Mouse (Mus musculus): ENCODE measurements at regions not wholly inside any gene's neighbourhood (a gene's known extent, or its start where the extent isn't known, plus 50 kb on each side); places are given as distances from the start of the nearest gene placed in this dataset.

GRCm38 (mm10) chr3:133754006-133754910 is 209.3 kb upstream of the Tet2 start:
- TF ChIP-seq CTCF (IDR thresholded peaks at IDR 0.05; ENCODE audit: low read depth) (no peak), EP300 (optimal IDR thresholded peaks at IDR 0.05) (no peak)

Data from stomach, postnatal 0 days (tissue).